Mouse (Mus musculus) neural tube, embryonic 11.5 days (tissue): ENCODE results near the gene Rhof. TPM values are rescaled to one million over a fixed set of nuclear protein-coding genes. Genes with fewer than 3 reads are reported as not detected.
A peak's percentile ranks its signal among the peaks of the same experiment; 100 is the strongest.

Experiments
- ATAC-seq: fragments of 200-750 bp; cut with Nextera tagmentation; 2 replicates; pipeline ENCODE4 v1.8.0; 2017; ENCODE audit warnings: moderate number of reproducible peaks, mild to moderate bottlenecking, moderate TSS enrichment, moderate library complexity; ENCODE audit not compliant: insufficient read depth, low FRiP score, low TSS enrichment
- DNase-seq: peaks from one replicate; pipeline ENCODE4 v3.0.0-alpha.2; 2015; ENCODE audit warnings: low spot score
- H3K27ac ChIP-seq: fragments of 300-500 bp; sonication (generic); 2 replicates; pipeline ENCODE4 v1.5.1; 2014; ENCODE audit warnings: low read depth, mild to moderate bottlenecking, low read length
- H3K27me3 ChIP-seq: fragments of 300-500 bp; sonication (generic); 2 replicates; pipeline ENCODE4 v1.6.1; 2014; ENCODE audit warnings: mild to moderate bottlenecking, low read length, mixed read lengths; ENCODE audit not compliant: control insufficient read depth, insufficient read depth
- H3K36me3 ChIP-seq: fragments of 300-500 bp; sonication (generic); 2 replicates; pipeline ENCODE4 v1.6.1; 2014; ENCODE audit warnings: mild to moderate bottlenecking, low read length, moderate library complexity, mixed read lengths; ENCODE audit not compliant: control insufficient read depth, insufficient read depth
- H3K4me1 ChIP-seq: fragments of 300-500 bp; sonication (generic); 2 replicates; pipeline ENCODE4 v1.6.1; 2014; ENCODE audit warnings: low read length, mixed read lengths; ENCODE audit not compliant: control insufficient read depth, insufficient read depth
- H3K4me2 ChIP-seq: fragments of 300-500 bp; sonication (generic); 2 replicates; pipeline ENCODE4 v1.6.1; 2014; ENCODE audit warnings: low read depth, mild to moderate bottlenecking, moderate library complexity
- H3K4me3 ChIP-seq: fragments of 300-500 bp; sonication (generic); 2 replicates; pipeline ENCODE4 v1.5.1; 2014; ENCODE audit warnings: low read depth, low read length
- H3K9ac ChIP-seq: fragments of 300-500 bp; sonication (generic); 2 replicates; pipeline ENCODE4 v1.6.1; 2014; ENCODE audit warnings: mild to moderate bottlenecking, low read length
- H3K9me3 ChIP-seq: fragments of 300-500 bp; sonication (generic); 2 replicates; pipeline ENCODE4 v1.6.1; 2016; ENCODE audit warnings: low read length; ENCODE audit not compliant: control insufficient read depth
- WGBS: fragments of 180-500 bp; shearing (Covaris S2); extraction: QIAGEN DNeasy Blood & Tissue Kit; methylation state at CpG from one replicate; pipeline ENCODE4 v1.1.7; 2014; 5-methylcytosine and 5-hydroxymethylcytosine counted together
- polyA plus RNA-seq: library from polyadenylated mRNA; unstranded; fragments of >200 nt; fragmentation: Nextera tagmentation; extraction: Ambion mirVana; gene quantifications from 2 replicates; pipeline ENCODE4 v1.2.1, GENCODE M21; 2014

Rhof gene
- polyA plus RNA-seq, 1 experiment from 2014 or later = 1.6 TPM

GRCm38 (mm10) chr5:123125638-123126406, 6.7 kb downstream of the Rhof start:
- Histone ChIP-seq H3K4me3 (no peak overlapping the region), H3K27me3 (no peaks in the 10 kb centered on the region), H3K27ac (no peak overlapping the region), H3K9ac (no peak overlapping the region), H3K36me3 (no peaks in the 10 kb centered on the region), H3K4me1 (peaks cover 2% of the 10 kb centered on the region; the same call in 1 of the 2 replicates), H3K4me2 (no peak overlapping the region), H3K9me3 (0 out of 2 replicates have a peak, but pooled peaks cover 2% of the 10 kb centered on the region)
- DNase-seq = no peak
- WGBS = 87% methylated on average over 18 of the region's 18 CpGs
- ATAC-seq = no peak

- Histone ChIP-seq H3K27me3 (no peaks in the 10 kb centered on the region), H3K4me3 (no peak overlapping the region), H3K27ac (no peak overlapping the region), H3K9me3 (0 out of 2 replicates have a peak, but pooled peaks cover 2% of the 10 kb centered on the region), H3K4me1 (peaks cover 4% of the 10 kb centered on the region; the same call in 1 of the 2 replicates), H3K4me2 (no peak overlapping the region), H3K36me3 (no peaks in the 10 kb centered on the region), H3K9ac (no peak overlapping the region)
- DNase-seq (no peak), ATAC-seq (no peak)
- 82% methylated on average over 6 of the region's 6 CpGs for WGBS
These were observed 7.4 kb downstream of the Rhof start for GRCm38 (mm10) chr5:123125105-123125504.

GRCm38 (mm10) chr5:123122181-123122580, 10.3 kb downstream of the Rhof start:
- Histone ChIP-seq H3K36me3 (no peaks in the 10 kb centered on the region), H3K4me2 (no peak overlapping the region), H3K27me3 (no peaks in the 10 kb centered on the region), H3K27ac (no peak overlapping the region), H3K9ac (no peak overlapping the region), H3K9me3 (0 out of 2 replicates have a peak, but pooled peaks cover 2% of the 10 kb centered on the region), H3K4me3 (no peak overlapping the region), H3K4me1 (peaks cover 4% of the 10 kb centered on the region; the same call in 1 of the 2 replicates)
- ATAC-seq (no peak), DNase-seq (no peak)
- WGBS = 90% methylated on average over 4 of the region's 4 CpGs

DNA sequence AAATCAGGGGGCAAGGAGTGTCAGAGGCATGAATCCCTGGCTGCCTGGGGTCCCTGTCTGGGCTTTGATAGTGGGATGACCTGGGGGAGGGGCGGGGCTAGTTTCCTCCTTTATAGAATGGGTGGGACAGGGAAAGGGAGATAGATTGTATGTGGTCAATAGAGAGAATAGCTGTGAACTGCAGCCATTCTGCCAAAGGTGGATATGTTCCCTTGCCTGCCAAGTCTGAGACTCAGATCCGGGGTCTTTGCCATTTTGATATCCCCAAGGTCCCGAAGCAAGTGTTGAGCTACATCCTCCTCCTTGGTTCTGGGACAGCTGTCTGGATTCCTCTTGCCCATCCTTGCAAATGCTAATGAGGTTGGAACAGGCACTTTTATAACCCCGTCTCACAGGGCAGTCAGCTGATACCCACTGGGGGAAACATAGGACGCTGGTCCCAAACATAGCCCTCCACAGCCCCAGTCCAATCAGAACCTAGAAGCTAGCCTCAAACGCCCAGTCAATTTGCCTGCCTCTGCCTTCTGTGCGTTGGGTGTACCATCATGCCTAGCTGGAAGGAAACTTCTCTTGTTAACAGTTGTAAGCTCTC, 11.8 kb downstream of the Rhof start:
- ATAC-seq (no peak), DNase-seq (no peak)
- Histone ChIP-seq H3K36me3 (no peaks in the 10 kb centered on the region), H3K27me3 (no peaks in the 10 kb centered on the region), H3K4me1 (peaks cover 4% of the 10 kb centered on the region; the same call in 1 of the 2 replicates), H3K27ac (no peak overlapping the region), H3K4me2 (no peak overlapping the region), H3K9me3 (0 out of 2 replicates have a peak, but pooled peaks cover 2% of the 10 kb centered on the region), H3K9ac (no peak overlapping the region), H3K4me3 (no peak overlapping the region)
- WGBS = 48% methylated on average over 7 of the region's 7 CpGs

GRCm38 (mm10) chr5:123118826-123119225, 13.7 kb downstream of the Rhof start:
- DNase-seq = no peak
- no peak overlapping the region for H3K4me2 ChIP-seq
- H3K4me1 ChIP-seq = peaks cover 9% of the 10 kb centered on the region; the same call in 1 of the 2 replicates
- H3K4me3 ChIP-seq = no peak overlapping the region
- H3K9ac ChIP-seq = no peak overlapping the region
- H3K36me3 ChIP-seq = no peaks in the 10 kb centered on the region
- H3K27ac ChIP-seq = no peak overlapping the region
- 85% methylated on average over 10 of the region's 10 CpGs for WGBS
- H3K9me3 ChIP-seq = 0 out of 2 replicates have a peak, but pooled peaks cover 2% of the 10 kb centered on the region
- no peak for ATAC-seq
- no peaks in the 10 kb centered on the region for H3K27me3 ChIP-seq

- no peaks in the 10 kb centered on the region for H3K27me3 ChIP-seq
- H3K4me3 ChIP-seq = no peak overlapping the region
- ATAC-seq = no peak
- no peak overlapping the region for H3K4me2 ChIP-seq
- no peaks in the 10 kb centered on the region for H3K9me3 ChIP-seq
- peaks cover 9% of the 10 kb centered on the region; the same call in 1 of the 2 replicates for H3K4me1 ChIP-seq
- WGBS = 82% methylated on average over 8 of the region's 8 CpGs
- H3K27ac ChIP-seq = no peak overlapping the region
- H3K36me3 ChIP-seq = no peaks in the 10 kb centered on the region
- no peak for DNase-seq
- H3K9ac ChIP-seq = no peak overlapping the region
These were observed 14.7 kb downstream of the Rhof start for GRCm38 (mm10) chr5:123117773-123118172.

- Histone ChIP-seq H3K4me3 (no peak overlapping the region), H3K4me1 (peaks cover 9% of the 10 kb centered on the region; the same call in 1 of the 2 replicates), H3K36me3 (no peaks in the 10 kb centered on the region), H3K4me2 (no peak overlapping the region), H3K27me3 (no peaks in the 10 kb centered on the region), H3K27ac (no peak overlapping the region), H3K9ac (no peak overlapping the region), H3K9me3 (no peaks in the 10 kb centered on the region)
- 15% methylated on average over 10 of the region's 10 CpGs for WGBS
- ATAC-seq (no peak), DNase-seq (peak; percentile 80)
These were observed 15.2 kb downstream of the Rhof start for GRCm38 (mm10) chr5:123117257-123117656.

- Histone ChIP-seq H3K27ac (no peak overlapping the region), H3K4me2 (no peak overlapping the region), H3K27me3 (no peaks in the 10 kb centered on the region), H3K4me1 (peaks cover 9% of the 10 kb centered on the region; the same call in 1 of the 2 replicates), H3K36me3 (no peaks in the 10 kb centered on the region), H3K9ac (no peak overlapping the region), H3K4me3 (no peak overlapping the region), H3K9me3 (no peaks in the 10 kb centered on the region)
- DNase-seq = no peak
- 84% methylated on average over 8 of the region's 8 CpGs for WGBS
- ATAC-seq = no peak
These were observed 16.4 kb downstream of the Rhof start for GRCm38 (mm10) chr5:123116080-123116479.
